Mouse (Mus musculus) hematopoietic stem cell, adult 5-6 weeks (primary cell): Measurements from ENCODE around the gene Gm44502. TPM values are rescaled to one million over a fixed set of nuclear protein-coding genes. Genes with fewer than 3 reads are reported as not detected.
A peak's percentile ranks its signal among the peaks of the same experiment; 100 is the strongest.
"Not testable (repeated sequence)": the region's sequence is repeated elsewhere in the genome, so short reads cannot be mapped to it uniquely, and the experiment has no call there.

Experiments
- ATAC-seq, 2 experiments: fragments of 125-278 bp in 1 of 2; replicated peaks in 1 of 2; 2 replicates each; pipeline ENCODE4 v1.8.0; 2016 to 2017; ENCODE audit warnings: inconsistent platforms in 2 of 2, mild to moderate bottlenecking in 2 of 2, moderate number of reproducible peaks in 2 of 2, low read depth in 1 of 2, moderate TSS enrichment in 1 of 2; ENCODE audit not compliant: low FRiP score in 2 of 2, poor library complexity in 2 of 2, severe bottlenecking in 2 of 2, insufficient read depth in 1 of 2, low TSS enrichment in 1 of 2
- total RNA-seq: library from RNA; stranded (forward); fragments of 172-1452, 232-1000 nt; gene quantifications from 2 replicates; pipeline ENCODE4 v1.2.3, GENCODE M21; 2017

Gene Gm44502
- total RNA-seq, 1 experiment from 2014 or later = not detected

- no peak for ATAC-seq
These were observed 30.3 kb upstream of the Gm44502 start for GRCm38 (mm10) chr15:89459821-89460220.

GRCm38 (mm10) chr15:89458942-89459341 is 29.4 kb upstream of the Gm44502 start:
- ATAC-seq = peak; percentile 89 to 93

GRCm38 (mm10) chr15:89455642-89456041 is 26.1 kb upstream of the Gm44502 start:
- no peak for ATAC-seq

- ATAC-seq = no peak
These were observed 25.4 kb upstream of the Gm44502 start for GRCm38 (mm10) chr15:89454857-89455256.

GRCm38 (mm10) chr15:89453865-89454478 is 24.5 kb upstream of the Gm44502 start, which contains the start of gene Mapk8ip2:
Gene Mapk8ip2, plus strand, starts transcription at chr15:89453913.
- no peak for ATAC-seq

- peak; percentile 75 to 88 for ATAC-seq
These were observed 23.7 kb upstream of the Gm44502 start for GRCm38 (mm10) chr15:89452906-89453864.

- 0 out of 4 replicates have a peak, but pooled peaks have one; percentile 42 for ATAC-seq
These were observed 13.1 kb upstream of the Gm44502 start for GRCm38 (mm10) chr15:89442486-89443070.

GRCm38 (mm10) chr15:89435878-89436277 is 6.4 kb upstream of the Gm44502 start:
- no peak for ATAC-seq

GRCm38 (mm10) chr15:89434136-89434535 is 4.6 kb upstream of the Gm44502 start:
- no peak for ATAC-seq

GRCm38 (mm10) chr15:89432946-89433345 is 3.5 kb upstream of the Gm44502 start:
- no peak for ATAC-seq

- no peak for ATAC-seq
These were observed 2.3 kb upstream of the Gm44502 start for GRCm38 (mm10) chr15:89431806-89432205.

GRCm38 (mm10) chr15:89431271-89431670 is 1.8 kb upstream of the Gm44502 start:
- no peak for ATAC-seq

- ATAC-seq = not testable (repeated sequence)
These were observed 1.3 kb upstream of the Gm44502 start for GRCm38 (mm10) chr15:89430771-89431170.

GRCm38 (mm10) chr15:89430341-89430740 is 845 bp upstream of the Gm44502 start:
- ATAC-seq = no peak

- no peak for ATAC-seq
These were observed 610 bp downstream of the Gm44502 start for GRCm38 (mm10) chr15:89428821-89429351.

- ATAC-seq = no peak
These were observed 1.2 kb downstream of the Gm44502 start for GRCm38 (mm10) chr15:89428136-89428790.

- ATAC-seq = no peak
These were observed 2.8 kb downstream of the Gm44502 start for GRCm38 (mm10) chr15:89426716-89427115.
